Mouse (Mus musculus) CH12.LX (cell line): ENCODE data around the gene Fam219a.

Experiments
- CHD1 ChIP-seq: IDR thresholded peaks from 2 replicates; pipeline ENCODE4 v1.6.1; 2012; ENCODE audit warnings: low read depth, low read length, improper control_type of control experiment, inconsistent platforms
- CHD2 ChIP-seq: IDR thresholded peaks from 2 replicates; pipeline ENCODE4 v1.6.1; 2011; ENCODE audit warnings: low read length, improper control_type of control experiment
- CTCF ChIP-seq, 2 experiments: IDR thresholded peaks in 1 of 2; conservative IDR thresholded peaks in 1 of 2; 2 replicates each; pipeline ENCODE4 v1.5.1; 2011 to 2012; ENCODE audit warnings: low read depth in 2 of 2, low read length in 2 of 2, improper control_type of control experiment in 1 of 2, inconsistent platforms in 1 of 2, mild to moderate bottlenecking in 1 of 2, moderate library complexity in 1 of 2
- E2F4 ChIP-seq: IDR thresholded peaks from 2 replicates; pipeline ENCODE4 v1.6.1; 2011; ENCODE audit warnings: low read depth, low read length, improper control_type of control experiment; ENCODE audit not compliant: insufficient replicate concordance
- ELF1 ChIP-seq: IDR thresholded peaks from 2 replicates; pipeline ENCODE4 v1.6.1; 2014; ENCODE audit warnings: low read depth, mild to moderate bottlenecking, inconsistent platforms, low read length, improper control_type of control experiment
- GABPA ChIP-seq: IDR thresholded peaks from 2 replicates; pipeline ENCODE4 v1.6.1; 2012; ENCODE audit warnings: low read depth, low read length, improper control_type of control experiment, inconsistent platforms; ENCODE audit not compliant: insufficient replicate concordance
- MAFK ChIP-seq: IDR thresholded peaks from 2 replicates; pipeline ENCODE4 v1.6.1; 2011; ENCODE audit warnings: low read length, improper control_type of control experiment; ENCODE audit not compliant: insufficient replicate concordance
- MAX ChIP-seq: IDR thresholded peaks from 2 replicates; pipeline ENCODE4 v1.6.1; 2011; ENCODE audit warnings: low read length, improper control_type of control experiment
- MXI1 ChIP-seq: IDR thresholded peaks from 2 replicates; pipeline ENCODE4 v1.6.1; 2011; ENCODE audit warnings: mild to moderate bottlenecking, low read depth, low read length, improper control_type of control experiment
- NELFE ChIP-seq: IDR thresholded peaks from 2 replicates; pipeline ENCODE4 v1.6.1; 2011; ENCODE audit warnings: low read depth, low read length, improper control_type of control experiment
- PAX5 ChIP-seq: IDR thresholded peaks from 2 replicates; pipeline ENCODE4 v1.6.1; 2012; ENCODE audit warnings: low read length, inconsistent platforms, mixed read lengths
- POLR2A ChIP-seq: IDR thresholded peaks from 2 replicates; pipeline ENCODE4 v1.6.1; 2011; ENCODE audit warnings: low read depth, mild to moderate bottlenecking, improper control_type of control experiment, low read length
- TBP ChIP-seq: conservative IDR thresholded peaks from 2 replicates; pipeline ENCODE4 v1.6.1; 2011; ENCODE audit warnings: low read depth, low read length, improper control_type of control experiment
- USF1 ChIP-seq: IDR thresholded peaks from 2 replicates; pipeline ENCODE4 v1.6.1; 2014; ENCODE audit warnings: low read depth, mild to moderate bottlenecking, inconsistent platforms, low read length, improper control_type of control experiment

DNA sequence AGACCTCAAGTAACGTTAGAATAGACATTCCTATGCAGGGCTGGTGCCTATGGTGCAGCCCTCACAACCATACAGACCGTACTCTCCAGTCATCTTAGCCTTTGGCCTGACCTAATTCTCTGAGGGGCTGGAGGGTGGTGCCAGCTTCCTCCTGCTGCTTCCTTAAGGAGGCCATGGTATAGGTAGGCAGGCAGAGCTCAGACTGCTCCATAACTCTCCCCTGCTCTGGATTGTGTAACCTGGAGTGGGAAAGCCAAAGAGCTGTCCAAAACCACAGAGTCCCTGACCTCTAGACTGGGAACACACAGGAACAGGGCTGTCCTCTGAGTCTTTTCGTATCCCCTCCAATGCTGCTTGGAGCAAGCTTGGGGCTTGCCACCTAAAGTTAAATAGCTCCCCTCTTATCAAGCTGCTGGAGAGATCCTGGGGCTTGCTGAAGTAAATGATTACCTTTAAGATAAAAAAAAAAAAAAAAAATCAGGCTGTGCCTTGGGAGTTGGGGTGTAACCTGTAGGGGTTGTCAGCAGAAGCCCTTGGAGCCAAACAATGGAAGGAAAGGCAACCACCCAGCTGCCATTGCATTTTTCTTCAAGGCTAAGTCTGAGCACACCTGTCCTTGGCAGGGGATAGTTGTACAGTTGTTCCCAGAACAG lies 75.7 kb downstream of the Fam219a start:
- TF ChIP-seq E2F4 (no peak), POLR2A (no peak), CTCF (conservative IDR thresholded peaks at IDR 0.05 in 1 of 2, IDR thresholded peaks at IDR 0.05 in 1 of 2; ENCODE audit: low read depth in 2 of 2, low read length in 2 of 2) (no peak), ELF1 (no peak), PAX5 (no peak), USF1 (no peak), MAFK (no peak), CHD2 (no peak), MAX (no peak), NELFE (no peak), MXI1 (no peak), CHD1 (no peak), GABPA (no peak), TBP (no peak)
